Mouse (Mus musculus): ENCODE results near the gene Baiap3. TPM values are rescaled to one million over a fixed set of nuclear protein-coding genes. Genes with fewer than 3 reads are reported as not detected.
A peak's percentile ranks its signal among the peaks of the same experiment; 100 is the strongest.

Baiap3 gene
- polyA plus RNA-seq, 1 experiment from 2014 or later, result 0.88 TPM

DNA sequence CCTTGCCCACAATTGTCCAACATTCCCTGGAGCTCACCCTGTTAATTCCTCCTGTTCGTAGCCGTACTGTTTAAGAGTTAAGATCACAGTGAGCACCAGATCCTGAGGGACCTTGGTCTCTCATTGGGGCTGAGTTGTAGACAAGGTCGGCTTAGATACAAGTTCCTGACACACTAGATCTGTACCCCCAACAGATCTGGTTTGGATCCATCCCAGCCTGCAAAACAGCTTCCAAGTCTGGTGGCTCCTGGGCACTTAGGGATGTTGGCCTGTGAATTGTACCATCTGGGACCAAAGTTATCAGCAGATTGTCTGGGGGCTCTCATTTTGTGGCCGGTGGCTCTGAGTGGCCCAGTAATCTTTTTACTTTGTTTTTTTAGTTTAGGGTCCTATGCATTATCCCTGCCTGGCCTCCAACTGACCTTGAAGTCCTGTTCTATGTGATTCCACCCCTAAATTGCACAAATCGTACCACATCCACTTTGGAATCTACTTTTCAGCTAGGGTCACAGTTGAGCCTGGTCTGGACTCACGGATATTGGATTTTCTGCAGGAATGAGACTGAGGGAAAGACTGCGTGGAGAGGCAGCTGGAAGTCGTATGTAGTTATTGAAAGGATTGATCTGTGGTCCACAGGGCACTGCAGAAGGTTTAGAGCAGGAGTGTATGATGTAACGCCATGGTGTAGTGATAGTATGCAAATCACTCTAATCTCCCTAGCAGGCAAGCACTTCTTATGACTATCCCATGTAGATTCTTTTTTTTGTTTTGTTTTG is 18.6 kb upstream of the Baiap3 start, which contains the start of gene Ube2i:
Gene Ube2i (minus strand): TSS at position 52 of the 776 bp plus-strand sequence.
- H3K36me3 ChIP-seq (ENCODE audit: control insufficient read depth, insufficient read depth, low read length), result peaks cover 5% of the 10 kb centered on the region

DNA sequence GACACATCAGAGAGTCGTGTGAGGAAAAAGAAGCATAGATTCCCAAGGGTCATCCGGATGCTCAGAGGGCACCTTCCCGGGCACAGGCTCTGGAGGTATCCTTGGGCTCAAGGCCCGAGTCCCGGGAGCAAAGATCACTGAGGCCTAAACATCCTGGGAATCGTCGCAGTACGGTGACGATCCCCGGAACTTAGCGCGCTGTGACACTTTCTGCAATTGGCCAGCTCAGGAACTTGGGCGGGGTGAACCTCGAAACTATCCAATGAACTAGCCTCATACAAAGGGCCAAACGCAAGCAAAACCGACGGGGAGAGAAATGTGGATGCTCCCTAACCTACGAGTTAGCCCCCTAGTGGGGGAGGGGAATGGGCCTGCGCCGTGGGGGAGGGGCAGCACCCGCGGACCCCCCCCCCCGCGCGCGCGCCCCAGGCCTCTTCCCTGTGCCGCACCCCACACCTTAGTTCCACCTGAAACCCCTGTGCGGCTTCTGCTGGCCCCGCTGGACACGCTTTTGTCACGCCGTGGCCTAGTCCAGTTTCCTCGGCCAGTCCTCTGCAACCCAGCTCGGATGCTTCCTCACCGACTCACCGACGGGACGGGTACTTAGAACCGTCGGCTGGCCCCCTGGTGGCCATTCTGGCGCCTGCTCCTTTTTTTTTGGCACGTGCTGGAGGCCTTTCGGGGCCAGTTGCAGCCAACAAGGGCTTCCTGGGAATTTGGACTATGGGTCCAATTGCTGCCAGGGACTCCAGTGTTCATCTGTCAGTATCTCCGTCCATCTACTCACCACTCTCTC is 17.7 kb upstream of the Baiap3 start:
- 1% methylated on average over 36 of the region's 45 CpGs for WGBS
- peak overlapping the region; percentile 100 for H3K4me3 ChIP-seq (ENCODE audit: low read depth, low read length)
- peaks cover 12% of the 10 kb centered on the region for H3K36me3 ChIP-seq (ENCODE audit: control insufficient read depth, insufficient read depth, low read length)
- H3K27me3 ChIP-seq (ENCODE audit: control insufficient read depth, insufficient read depth, low read length), result no peaks in the 10 kb centered on the region
- peak overlapping the region; percentile 98; the same call in 1 of the 2 replicates for H3K4me2 ChIP-seq (ENCODE audit: low read depth, severe bottlenecking)
- ATAC-seq (ENCODE audit: insufficient number of reproducible peaks, low FRiP score, low TSS enrichment, low read depth) (peak; percentile 89), DNase-seq (ENCODE audit: low spot score) (peak; percentile 98)
- H3K9me3 ChIP-seq (ENCODE audit: control insufficient read depth, low read length), result no peaks in the 10 kb centered on the region
- H3K27ac ChIP-seq (replicated peaks; ENCODE audit: low read depth, low read length), result peak overlapping the region; percentile 98
- H3K4me1 ChIP-seq (ENCODE audit: control insufficient read depth, insufficient read depth, low read length), result peaks cover 15% of the 10 kb centered on the region
- H3K9ac ChIP-seq (ENCODE audit: low read length), result peak overlapping the region; percentile 100

More for the DNA sequence above, 18.6 kb upstream of the Baiap3 start, which contains the start of gene Ube2i:
- H3K9ac ChIP-seq (ENCODE audit: low read length), result peak within 1 kb of the TSS; percentile 100
- peaks cover 15% of the 10 kb centered on the region for H3K4me1 ChIP-seq (ENCODE audit: control insufficient read depth, insufficient read depth, low read length)
- ATAC-seq (ENCODE audit: insufficient number of reproducible peaks, low FRiP score, low TSS enrichment, low read depth), result no peak
- 90% methylated on average over 9 of the region's 9 CpGs for WGBS
- DNase-seq (ENCODE audit: low spot score), result no peak
- H3K4me2 ChIP-seq (ENCODE audit: low read depth, severe bottlenecking), result peak within 1 kb of the TSS; percentile 98; the same call in 1 of the 2 replicates
- no peaks in the 10 kb centered on the region for H3K9me3 ChIP-seq (ENCODE audit: control insufficient read depth, low read length)
- H3K27me3 ChIP-seq (ENCODE audit: control insufficient read depth, insufficient read depth, low read length), result no peaks in the 10 kb centered on the region
- H3K27ac ChIP-seq (replicated peaks; ENCODE audit: low read depth, low read length), result peak within 1 kb of the TSS; percentile 98
- H3K4me3 ChIP-seq (ENCODE audit: low read depth, low read length), result peak within 1 kb of the TSS; percentile 100

- H3K9ac ChIP-seq (ENCODE audit: low read length), result peak overlapping the region; percentile 100
- H3K4me2 ChIP-seq (ENCODE audit: low read depth, severe bottlenecking), result peak overlapping the region; percentile 98
- peak overlapping the region; percentile 98 for H3K27ac ChIP-seq (replicated peaks; ENCODE audit: low read depth, low read length)
- ATAC-seq (ENCODE audit: insufficient number of reproducible peaks, low FRiP score, low TSS enrichment, low read depth), result peak; percentile 89
- peak overlapping the region; percentile 100 for H3K4me3 ChIP-seq (ENCODE audit: low read depth, low read length)
- peaks cover 19% of the 10 kb centered on the region for H3K36me3 ChIP-seq (ENCODE audit: control insufficient read depth, insufficient read depth, low read length)
- under 1% methylated on average over 91 of the region's 92 CpGs for WGBS
- no peaks in the 10 kb centered on the region for H3K9me3 ChIP-seq (ENCODE audit: control insufficient read depth, low read length)
- peaks cover 15% of the 10 kb centered on the region for H3K4me1 ChIP-seq (ENCODE audit: control insufficient read depth, insufficient read depth, low read length)
- H3K27me3 ChIP-seq (ENCODE audit: control insufficient read depth, insufficient read depth, low read length), result no peaks in the 10 kb centered on the region
- peak; percentile 93 for DNase-seq (ENCODE audit: low spot score)
These were observed 17.0 kb upstream of the Baiap3 start for GRCm38 (mm10) chr17:25272951-25273705.

GRCm38 (mm10) chr17:25272326-25272725 is 16.2 kb upstream of the Baiap3 start:
- H3K4me1 ChIP-seq (ENCODE audit: control insufficient read depth, insufficient read depth, low read length), result peaks cover 15% of the 10 kb centered on the region
- peaks cover 27% of the 10 kb centered on the region for H3K36me3 ChIP-seq (ENCODE audit: control insufficient read depth, insufficient read depth, low read length)
- WGBS, result 0% methylated on average over 10 of the region's 10 CpGs
- DNase-seq (ENCODE audit: low spot score) (no peak), ATAC-seq (ENCODE audit: insufficient number of reproducible peaks, low FRiP score, low TSS enrichment, low read depth) (no peak)
- peak overlapping the region; percentile 98 for H3K4me2 ChIP-seq (ENCODE audit: low read depth, severe bottlenecking)
- peak overlapping the region; percentile 100 for H3K4me3 ChIP-seq (ENCODE audit: low read depth, low read length)
- 0 out of 2 replicates have a peak overlapping the region, but pooled peaks have one; percentile 26 for H3K27ac ChIP-seq (replicated peaks; ENCODE audit: low read depth, low read length)
- H3K9ac ChIP-seq (ENCODE audit: low read length), result peak overlapping the region; percentile 100
- no peaks in the 10 kb centered on the region for H3K9me3 ChIP-seq (ENCODE audit: control insufficient read depth, low read length)
- no peaks in the 10 kb centered on the region for H3K27me3 ChIP-seq (ENCODE audit: control insufficient read depth, insufficient read depth, low read length)

DNA sequence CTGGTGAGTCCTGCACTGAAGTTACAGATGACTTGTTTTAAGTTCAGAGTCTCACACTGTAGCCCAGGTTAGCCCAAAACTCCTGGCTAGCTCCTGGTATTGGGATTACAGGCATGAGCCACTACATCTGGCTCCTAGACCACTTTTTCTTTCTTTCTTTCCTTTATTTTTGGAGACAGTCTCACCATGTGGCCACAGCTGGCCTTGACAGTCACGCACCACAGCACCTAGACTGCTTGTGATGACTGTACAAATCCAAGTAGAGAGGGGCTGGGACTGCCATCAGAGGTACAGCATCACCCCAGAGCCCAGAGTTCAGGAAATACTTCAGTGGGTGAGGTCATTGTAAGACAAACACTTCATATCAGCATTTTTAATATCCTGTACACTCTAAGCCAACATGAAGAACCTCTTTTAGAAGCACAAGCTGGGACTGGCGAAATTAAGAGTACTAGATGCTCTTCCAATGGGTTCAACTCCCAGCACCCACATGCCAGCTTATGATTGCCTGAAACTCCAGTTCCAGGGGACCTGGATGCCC is 14.7 kb upstream of the Baiap3 start:
- Histone ChIP-seq H3K9me3 (ENCODE audit: control insufficient read depth, low read length) (no peaks in the 10 kb centered on the region), H3K4me2 (ENCODE audit: low read depth, severe bottlenecking) (peak overlapping the region; percentile 20; the same call in 1 of the 2 replicates), H3K27ac (replicated peaks; ENCODE audit: low read depth, low read length) (no peak overlapping the region), H3K9ac (ENCODE audit: low read length) (no peak overlapping the region; the same call in 1 of the 2 replicates), H3K27me3 (ENCODE audit: control insufficient read depth, insufficient read depth, low read length) (no peaks in the 10 kb centered on the region), H3K36me3 (ENCODE audit: control insufficient read depth, insufficient read depth, low read length) (peaks cover 38% of the 10 kb centered on the region), H3K4me1 (ENCODE audit: control insufficient read depth, insufficient read depth, low read length) (peaks cover 15% of the 10 kb centered on the region), H3K4me3 (ENCODE audit: low read depth, low read length) (no peak overlapping the region)
- ATAC-seq (ENCODE audit: insufficient number of reproducible peaks, low FRiP score, low TSS enrichment, low read depth), result no peak
- WGBS, result 95% methylated on average over 2 of the region's 2 CpGs
- DNase-seq (ENCODE audit: low spot score), result no peak

GRCm38 (mm10) chr17:25264453-25264852 is 8.3 kb upstream of the Baiap3 start:
- Histone ChIP-seq H3K36me3 (ENCODE audit: control insufficient read depth, insufficient read depth, low read length) (peaks cover 61% of the 10 kb centered on the region), H3K27me3 (ENCODE audit: control insufficient read depth, insufficient read depth, low read length) (no peaks in the 10 kb centered on the region), H3K9ac (ENCODE audit: low read length) (no peak overlapping the region), H3K4me3 (ENCODE audit: low read depth, low read length) (no peak overlapping the region), H3K9me3 (ENCODE audit: control insufficient read depth, low read length) (no peaks in the 10 kb centered on the region), H3K27ac (replicated peaks; ENCODE audit: low read depth, low read length) (no peak overlapping the region), H3K4me2 (ENCODE audit: low read depth, severe bottlenecking) (no peak overlapping the region), H3K4me1 (ENCODE audit: control insufficient read depth, insufficient read depth, low read length) (no peaks in the 10 kb centered on the region)
- DNase-seq (ENCODE audit: low spot score), result no peak
- ATAC-seq (ENCODE audit: insufficient number of reproducible peaks, low FRiP score, low TSS enrichment, low read depth), result no peak
- WGBS, result 83% methylated on average over 3 of the region's 3 CpGs

DNA sequence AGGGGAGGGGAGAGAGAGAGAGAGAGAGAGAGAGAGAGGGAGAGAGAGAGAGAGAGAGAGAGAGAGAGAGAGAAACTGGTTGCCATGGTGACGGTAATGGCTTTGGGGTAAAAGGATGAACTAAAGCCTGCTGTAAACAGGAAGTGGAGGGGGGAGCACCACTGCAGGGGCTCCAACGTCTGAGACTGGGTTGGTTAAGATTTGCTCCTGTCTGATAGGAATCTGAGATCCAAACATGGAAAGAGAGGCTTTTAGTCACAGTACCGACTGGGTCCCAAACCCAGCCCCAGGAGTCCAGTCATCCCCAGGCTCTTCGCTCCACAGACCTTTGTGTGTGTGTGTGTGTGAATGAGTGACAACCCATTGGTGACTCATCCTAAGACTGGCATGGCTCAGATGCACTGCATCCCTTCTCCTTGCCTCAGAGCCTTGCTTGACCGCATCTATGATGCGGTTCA is 1.7 kb upstream of the Baiap3 start:
- no peak overlapping the region for H3K9ac ChIP-seq (ENCODE audit: low read length)
- DNase-seq (ENCODE audit: low spot score), result no peak
- no peak overlapping the region for H3K27ac ChIP-seq (replicated peaks; ENCODE audit: low read depth, low read length)
- ATAC-seq (ENCODE audit: insufficient number of reproducible peaks, low FRiP score, low TSS enrichment, low read depth), result no peak
- H3K36me3 ChIP-seq (ENCODE audit: control insufficient read depth, insufficient read depth, low read length), result peaks cover 6% of the 10 kb centered on the region
- H3K27me3 ChIP-seq (ENCODE audit: control insufficient read depth, insufficient read depth, low read length), result peaks cover 30% of the 10 kb centered on the region
- no peaks in the 10 kb centered on the region for H3K9me3 ChIP-seq (ENCODE audit: control insufficient read depth, low read length)
- H3K4me1 ChIP-seq (ENCODE audit: control insufficient read depth, insufficient read depth, low read length), result peaks cover 18% of the 10 kb centered on the region
- WGBS, result 59% methylated on average over 6 of the region's 6 CpGs
- no peak overlapping the region for H3K4me2 ChIP-seq (ENCODE audit: low read depth, severe bottlenecking)
- no peak overlapping the region for H3K4me3 ChIP-seq (ENCODE audit: low read depth, low read length)

Measured in limb, embryonic 11.5 days (tissue).